Mouse (Mus musculus): Measurements from ENCODE around the gene Zfp12. TPM values are rescaled to one million over a fixed set of nuclear protein-coding genes. Genes with fewer than 3 reads are reported as not detected.

Gene Zfp12
- total RNA-seq (2023) = 1 to 10 TPM; 5.9 to 6.2 TPM

GRCm38 (mm10) chr5:143235028-143235693, at the start of gene Zfp12:
Gene Zfp12 (plus strand): TSS chr5:143235163.

GRCm38 (mm10) chr5:143226790-143227189, 8.2 kb upstream of the Zfp12 start, which contains the start of gene Spdye4a:
Gene Spdye4a (minus strand): TSS chr5:143226890.

GRCm38 (mm10) chr5:143269363-143270150, 34.6 kb downstream of the Zfp12 start, which contains the start of gene Zfp316:
Gene Zfp316 (minus strand): TSS chr5:143270022.

GRCm38 (mm10) chr5:143293404-143293803, 58.4 kb downstream of the Zfp12 start, which contains the start of gene Zfp853:
Gene Zfp853 (minus strand): TSS chr5:143293623.

Other genes starting within 250 kb of the Zfp12 start
- 10 to 100 TPM; 56.1 to 56.7 TPM for gene Rnf216, start 122.2 kb upstream of the Zfp12 start, total RNA-seq (2023)
- gene Olfr718-ps1, start 87.6 kb upstream of the Zfp12 start, total RNA-seq (2023) = under 1 TPM; 0.29 to 0.31 TPM
- 1 to 10 TPM; 4.4 to 5.4 TPM for gene Rbak, start 54.4 kb upstream of the Zfp12 start, total RNA-seq (2023)
- gene Spdye4b, start 54.1 kb upstream of the Zfp12 start, total RNA-seq (2023) = not detected
- not detected for gene Spdye4a, start 8.3 kb upstream of the Zfp12 start, total RNA-seq (2023)
- 1 to 10 TPM; 1.2 to 2.0 TPM for gene Zfp316, start 34.9 kb downstream of the Zfp12 start, total RNA-seq (2023)
- under 1 TPM in 1 of 2 experiments, not detected in 1; 0.29 TPM for gene Zfp853, start 58.5 kb downstream of the Zfp12 start, total RNA-seq (2023)
- gene E130309D02Rik, start 80.2 kb downstream of the Zfp12 start, total RNA-seq (2023) = 10 to 100 TPM; 19.7 to 20.0 TPM
- gene Zdhhc4, start 94.1 kb downstream of the Zfp12 start, total RNA-seq (2023) = 10 to 100 TPM; 34.3 to 36.5 TPM
- not detected for gene Grid2ip, start 122.2 kb downstream of the Zfp12 start, total RNA-seq (2023)
- gene Kdelr2, start 168.7 kb downstream of the Zfp12 start, total RNA-seq (2023) = 10 to 100 TPM; 42.2 to 43.3 TPM
- 10 to 100 TPM; 27.1 to 31.2 TPM for gene Daglb, start 229.4 kb downstream of the Zfp12 start, total RNA-seq (2023)